Mouse (Mus musculus) MEL (cell line): ENCODE data around the gene Exog. TPM values are rescaled to one million over a fixed set of nuclear protein-coding genes. Genes with fewer than 3 reads are reported as not detected.

Source experiments
- DNase-seq: peaks from one replicate; pipeline ENCODE4 v3.0.0; 2011; ENCODE audit warnings: low read depth, low spot score
- H3K27ac ChIP-seq: 2 replicates; pipeline ENCODE4 v1.5.1; 2012; ENCODE audit warnings: low read depth, mild to moderate bottlenecking, control low read depth, low read length, moderate library complexity; ENCODE audit not compliant: control insufficient read depth
- H3K27me3 ChIP-seq, 2 experiments: fragments of 150-350 bp in 1 of 2; sonication (generic) in 1 of 2; 2 replicates each; pipeline ENCODE4 v1.6.1; 2012; ENCODE audit warnings: low read length in 2 of 2, mild to moderate bottlenecking in 2 of 2, improper control_type of control experiment in 1 of 2, moderate library complexity in 1 of 2; ENCODE audit not compliant: insufficient read depth in 2 of 2, control insufficient read depth in 1 of 2
- H3K36me3 ChIP-seq, 2 experiments: 2 replicates each; pipeline ENCODE4 v1.6.1; 2012 to 2014; ENCODE audit warnings: low read length in 2 of 2, improper control_type of control experiment in 1 of 2, inconsistent platforms in 1 of 2, mild to moderate bottlenecking in 1 of 2; ENCODE audit not compliant: insufficient read depth in 2 of 2, control insufficient read depth in 1 of 2
- H3K4me1 ChIP-seq, 2 experiments: fragments of 150-350 bp in 1 of 2; sonication (generic) in 1 of 2; 2 replicates each; pipeline ENCODE4 v1.6.1; 2012; ENCODE audit warnings: low read length in 2 of 2, improper control_type of control experiment in 1 of 2, mild to moderate bottlenecking in 1 of 2; ENCODE audit not compliant: insufficient read depth in 2 of 2, control insufficient read depth in 1 of 2
- H3K4me3 ChIP-seq, 2 experiments: fragments of 150-350 bp in 1 of 2; sonication (generic) in 1 of 2; 2 replicates each; pipeline ENCODE4 v1.5.1; 2012; ENCODE audit warnings: low read depth in 2 of 2, low read length in 2 of 2, mild to moderate bottlenecking in 2 of 2, moderate library complexity in 2 of 2, control low read depth in 1 of 2, improper control_type of control experiment in 1 of 2; ENCODE audit not compliant: control insufficient read depth in 1 of 2, insufficient read depth in 1 of 2
- H3K79me2 ChIP-seq: 2 replicates; pipeline ENCODE4 v1.6.1; 2012; ENCODE audit warnings: mild to moderate bottlenecking, low read length, moderate library complexity; ENCODE audit not compliant: control insufficient read depth, poor library complexity, insufficient read depth
- H3K9ac ChIP-seq: 2 replicates; pipeline ENCODE4 v1.6.1; 2012; ENCODE audit warnings: low read depth, mild to moderate bottlenecking, control low read depth, low read length, moderate library complexity; ENCODE audit not compliant: control insufficient read depth, poor library complexity, severe bottlenecking
- H3K9me3 ChIP-seq: fragments of 150-350 bp; sonication (generic); replicated peaks from 2 replicates; pipeline ENCODE4 v1.6.1; 2012; ENCODE audit warnings: mild to moderate bottlenecking, low read length, improper control_type of control experiment, moderate library complexity; ENCODE audit not compliant: insufficient read depth
- BHLHE40 ChIP-seq: IDR thresholded peaks from 2 replicates; pipeline ENCODE4 v1.6.1; 2012; ENCODE audit warnings: low read depth, mild to moderate bottlenecking, inconsistent platforms, low read length, improper control_type of control experiment, borderline replicate concordance
- CHD1 ChIP-seq: IDR thresholded peaks from 2 replicates; pipeline ENCODE4 v1.6.1; 2012; ENCODE audit warnings: low read depth, mild to moderate bottlenecking, inconsistent platforms, low read length, improper control_type of control experiment
- CTCF ChIP-seq, 3 experiments: IDR thresholded peaks in 2 of 3; conservative IDR thresholded peaks in 1 of 3; 2 replicates each; pipeline ENCODE4 v1.5.1; 2011 to 2012; ENCODE audit warnings: low read length in 3 of 3, low read depth in 2 of 3, mild to moderate bottlenecking in 2 of 3, improper control_type of control experiment in 1 of 3, inconsistent platforms in 1 of 3, mixed read lengths in 1 of 3, moderate library complexity in 1 of 3; ENCODE audit not compliant: control insufficient read depth in 1 of 3, insufficient read depth in 1 of 3, poor library complexity in 1 of 3, severe bottlenecking in 1 of 3
- EP300 ChIP-seq, 2 experiments: IDR thresholded peaks; 2 replicates each; pipeline ENCODE4 v1.6.1; 2011; ENCODE audit warnings: improper control_type of control experiment in 2 of 2, low read length in 2 of 2, low read depth in 1 of 2, mild to moderate bottlenecking in 1 of 2
- HCFC1 ChIP-seq: IDR thresholded peaks from 2 replicates; pipeline ENCODE4 v1.6.1; 2012; ENCODE audit warnings: low read depth, mild to moderate bottlenecking, inconsistent platforms, low read length, improper control_type of control experiment, moderate library complexity
- KAT2A ChIP-seq: conservative IDR thresholded peaks from 2 replicates; pipeline ENCODE4 v1.6.1; 2012; ENCODE audit warnings: low read depth, low read length, improper control_type of control experiment, inconsistent platforms
- MAX ChIP-seq: IDR thresholded peaks from 2 replicates; pipeline ENCODE4 v1.6.1; 2011; ENCODE audit warnings: low read length, improper control_type of control experiment
- MAZ ChIP-seq: IDR thresholded peaks from 2 replicates; pipeline ENCODE4 v1.6.1; 2012; ENCODE audit warnings: low read depth, mild to moderate bottlenecking, inconsistent platforms, low read length, improper control_type of control experiment
- MEF2A ChIP-seq: IDR thresholded peaks from 2 replicates; pipeline ENCODE4 v1.6.1; 2014; ENCODE audit warnings: low read depth, mild to moderate bottlenecking, inconsistent platforms, low read length, improper control_type of control experiment; ENCODE audit not compliant: poor library complexity, insufficient replicate concordance, severe bottlenecking; ENCODE audit errors: extremely low read depth
- MXI1 ChIP-seq: IDR thresholded peaks from 2 replicates; pipeline ENCODE4 v1.6.1; 2011; ENCODE audit warnings: mild to moderate bottlenecking, low read depth, low read length, improper control_type of control experiment
- MYB ChIP-seq: IDR thresholded peaks from 2 replicates; pipeline ENCODE4 v1.6.1; 2011; ENCODE audit warnings: mild to moderate bottlenecking, low read depth, low read length, improper control_type of control experiment
- MYC ChIP-seq: IDR thresholded peaks from 2 replicates; pipeline ENCODE4 v1.6.1; 2011; ENCODE audit warnings: low read depth, mild to moderate bottlenecking, low read length, improper control_type of control experiment, moderate library complexity
- NELFE ChIP-seq: IDR thresholded peaks from 2 replicates; pipeline ENCODE4 v1.6.1; 2011; ENCODE audit warnings: low read depth, low read length, improper control_type of control experiment
- POLR2A ChIP-seq, 2 experiments: IDR thresholded peaks; 2 replicates each; pipeline ENCODE4 v1.6.1; 2011 to 2012; ENCODE audit warnings: low read length in 2 of 2, mild to moderate bottlenecking in 2 of 2, control low read depth in 1 of 2, improper control_type of control experiment in 1 of 2, low read depth in 1 of 2, moderate library complexity in 1 of 2; ENCODE audit not compliant: control insufficient read depth in 1 of 2, insufficient read depth in 1 of 2, poor library complexity in 1 of 2
- POLR2AphosphoS2 ChIP-seq: IDR thresholded peaks from 2 replicates; pipeline ENCODE4 v1.6.1; 2011; ENCODE audit warnings: low read length, improper control_type of control experiment
- POLR2AphosphoS5 ChIP-seq: IDR thresholded peaks from 2 replicates; pipeline ENCODE4 v1.6.1; 2012; ENCODE audit warnings: low read depth, borderline replicate concordance, mild to moderate bottlenecking, inconsistent platforms, low read length, moderate library complexity, mixed read lengths
- RAD21 ChIP-seq: IDR thresholded peaks from 2 replicates; pipeline ENCODE4 v1.6.1; 2011; ENCODE audit warnings: mild to moderate bottlenecking, low read depth, low read length, improper control_type of control experiment
- SIN3A ChIP-seq: IDR thresholded peaks from 2 replicates; pipeline ENCODE4 v1.6.1; 2012; ENCODE audit warnings: low read length, improper control_type of control experiment, inconsistent platforms
- TCF12 ChIP-seq: IDR thresholded peaks from 2 replicates; pipeline ENCODE4 v1.6.1; 2014; ENCODE audit warnings: low read depth, mild to moderate bottlenecking, inconsistent platforms, low read length, improper control_type of control experiment, moderate library complexity
- UBTF ChIP-seq: IDR thresholded peaks from 2 replicates; pipeline ENCODE4 v1.6.1; 2012; ENCODE audit warnings: low read depth, mild to moderate bottlenecking, inconsistent platforms, low read length, improper control_type of control experiment, moderate library complexity, borderline replicate concordance; ENCODE audit not compliant: insufficient read depth
- ZKSCAN1 ChIP-seq: IDR thresholded peaks from 2 replicates; pipeline ENCODE4 v1.6.1; 2012; ENCODE audit warnings: low read depth, mild to moderate bottlenecking, inconsistent platforms, low read length, improper control_type of control experiment, moderate library complexity
- ZNF384 ChIP-seq: IDR thresholded peaks from 2 replicates; pipeline ENCODE4 v1.6.1; 2012; ENCODE audit warnings: low read depth, mild to moderate bottlenecking, inconsistent platforms, low read length, improper control_type of control experiment
- polyA plus RNA-seq, 2 experiments: library from polyadenylated mRNA; stranded (reverse) in 1 of 2; unstranded in 1 of 2; fragments of >175 nt in 1 of 2; fragments of >200 nt in 1 of 2; gene quantifications; 2 replicates each; pipeline versions ENCODE4 v1.2.1 to v1.2.4; 2012; ENCODE audit warnings: low replicate concordance in 2 of 2, low read depth in 1 of 2; ENCODE audit not compliant: insufficient read length in 2 of 2, insufficient read depth in 1 of 2, missing spikeins in 1 of 2
- total RNA-seq: library from RNA; depleted of rRNA; stranded (reverse); fragments of 300-350 nt; gene quantifications from 2 replicates; pipeline ENCODE4 v1.2.3, GENCODE M21; 2012

Gene Exog
- total and polyA plus RNA-seq, 3 experiments = 11.7 to 12.1 TPM; not detected in 1

GRCm38 (mm10) chr9:119481612-119482011 lies 36.9 kb downstream of the Exog start:
- H3K4me1 ChIP-seq = no peaks in the 10 kb centered on the region
- no peak overlapping the region for H3K27ac ChIP-seq
- no peak for TF ChIP-seq MXI1
- TF ChIP-seq CHD1 = no peak
- TF ChIP-seq MYB = no peak
- TF ChIP-seq UBTF = no peak
- no peak for TF ChIP-seq RAD21
- no peak for TF ChIP-seq NELFE
- no peak for TF ChIP-seq BHLHE40
- TF ChIP-seq MEF2A = no peak
- no peak for TF ChIP-seq HCFC1
- no peak for TF ChIP-seq ZKSCAN1
- TF ChIP-seq KAT2A = no peak
- no peak for TF ChIP-seq CTCF (IDR thresholded peaks at IDR 0.05 in 2 of 3, conservative IDR thresholded peaks at IDR 0.05 in 1 of 3; ENCODE audit: control insufficient read depth in 1 of 3, insufficient read depth in 1 of 3, low read depth in 2 of 3, low read length in 3 of 3, poor library complexity in 1 of 3, severe bottlenecking in 1 of 3)
- TF ChIP-seq POLR2A (IDR thresholded peaks at IDR 0.05; ENCODE audit: control insufficient read depth in 1 of 2, insufficient read depth in 1 of 2, low read depth in 1 of 2, low read length in 2 of 2, poor library complexity in 1 of 2) = no peak
- no peak for TF ChIP-seq TCF12
- TF ChIP-seq EP300 (IDR thresholded peaks at IDR 0.05; ENCODE audit: low read depth in 1 of 2, low read length in 2 of 2) = no peak
- TF ChIP-seq SIN3A = no peak
- TF ChIP-seq, all 39 proteins: peak for 0
- H3K79me2 ChIP-seq = no peaks in the 10 kb centered on the region
- no peaks in the 10 kb centered on the region for H3K36me3 ChIP-seq
- H3K27me3 ChIP-seq = no peaks in the 10 kb centered on the region
- no peak overlapping the region for H3K9ac ChIP-seq
- no peaks in the 10 kb centered on the region for H3K9me3 ChIP-seq
- no peak overlapping the region for H3K4me3 ChIP-seq
- DNase-seq = no peak

GRCm38 (mm10) chr9:119483554-119484353 lies 39.0 kb downstream of the Exog start:
- TF ChIP-seq POLR2A (IDR thresholded peaks at IDR 0.05; ENCODE audit: control insufficient read depth in 1 of 2, insufficient read depth in 1 of 2, low read depth in 1 of 2, low read length in 2 of 2, poor library complexity in 1 of 2) (no peak), MAZ (no peak), MAX (no peak), POLR2AphosphoS5 (no peak), POLR2AphosphoS2 (no peak), ZNF384 (no peak), UBTF (no peak), MYC (no peak)
- Histone ChIP-seq H3K27me3 (no peaks in the 10 kb centered on the region), H3K9me3 (no peaks in the 10 kb centered on the region), H3K36me3 (no peaks in the 10 kb centered on the region), H3K9ac (no peak overlapping the region), H3K27ac (no peak overlapping the region), H3K4me3 (no peak overlapping the region), H3K4me1 (no peaks in the 10 kb centered on the region), H3K79me2 (no peaks in the 10 kb centered on the region)
- DNase-seq = no peak
